Mouse (Mus musculus) cerebellum, adult 11-12 months (tissue): ENCODE results near the gene Tra2a.
A peak's percentile ranks its signal among the peaks of the same experiment; 100 is the strongest.
"Not testable (repeated sequence)": the region's sequence is repeated elsewhere in the genome, so short reads cannot be mapped to it uniquely, and the experiment has no call there.

Experiments used
- DNase-seq: peaks from one replicate; pipeline ENCODE4 v3.0.0; 2022

Tra2a gene

DNA sequence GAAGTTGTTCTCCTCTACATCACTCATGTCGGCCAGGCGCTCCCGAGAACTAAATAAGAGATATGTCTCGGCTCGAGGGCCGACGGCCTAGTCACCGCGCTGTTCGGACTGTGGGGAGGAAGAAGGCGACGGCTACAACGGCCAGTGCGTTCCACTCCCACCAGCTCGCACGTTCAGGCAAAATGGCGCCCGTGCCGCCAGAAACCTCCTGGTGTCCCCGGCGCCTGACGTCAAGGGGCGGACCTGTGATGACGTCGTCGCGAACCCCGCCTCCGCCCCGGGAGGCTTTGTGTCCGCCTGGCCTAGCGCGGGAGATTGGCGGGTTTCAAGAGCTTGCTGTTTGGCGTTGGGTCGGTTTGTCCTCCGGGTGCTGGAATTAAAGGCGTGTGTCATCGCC, at the start of gene Tra2a:
Tra2a (minus strand) TSS at position 187 of the 397 bp plus-strand sequence.
- peak; percentile 95 for DNase-seq

DNA sequence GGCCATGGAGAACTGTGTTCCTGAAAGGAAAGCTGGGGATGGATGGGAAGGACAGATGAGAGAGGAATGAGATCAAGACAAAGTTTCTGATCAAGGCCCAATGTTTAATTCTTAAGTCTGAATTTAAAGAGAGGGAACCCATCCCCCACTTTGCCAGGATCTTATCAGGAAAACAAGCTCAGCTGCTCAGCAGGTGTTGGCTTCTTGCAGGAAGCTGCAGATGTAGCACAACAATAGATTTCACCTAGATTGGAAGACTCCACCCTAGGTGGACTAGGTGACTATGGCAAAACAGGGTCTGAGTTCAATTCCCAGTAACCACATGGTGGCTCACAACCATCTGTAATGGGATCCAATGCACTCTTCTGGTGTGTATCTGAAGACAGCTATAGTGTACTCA, 34.5 kb upstream of the Tra2a start:
- DNase-seq: no peak

DNA sequence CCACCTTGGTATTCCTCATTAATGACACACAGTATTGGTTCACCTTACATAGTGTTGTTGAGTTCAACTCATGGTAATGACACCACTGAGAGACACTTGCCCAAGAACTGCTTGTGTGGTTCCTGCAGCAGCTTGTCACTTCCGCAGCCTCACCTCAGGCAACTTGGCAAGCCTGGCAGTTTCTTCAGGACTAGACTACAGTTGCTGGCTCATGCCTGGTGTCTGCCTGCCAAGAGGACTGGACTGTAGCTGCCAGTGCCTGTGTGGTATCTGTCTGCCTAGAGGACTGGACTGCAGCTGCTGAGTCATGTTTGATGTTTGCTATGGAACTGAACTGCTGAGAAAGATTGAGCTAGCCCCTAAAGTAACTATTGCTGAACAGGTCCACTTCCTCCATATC, 18.3 kb upstream of the Tra2a start:
- DNase-seq: no peak

DNA sequence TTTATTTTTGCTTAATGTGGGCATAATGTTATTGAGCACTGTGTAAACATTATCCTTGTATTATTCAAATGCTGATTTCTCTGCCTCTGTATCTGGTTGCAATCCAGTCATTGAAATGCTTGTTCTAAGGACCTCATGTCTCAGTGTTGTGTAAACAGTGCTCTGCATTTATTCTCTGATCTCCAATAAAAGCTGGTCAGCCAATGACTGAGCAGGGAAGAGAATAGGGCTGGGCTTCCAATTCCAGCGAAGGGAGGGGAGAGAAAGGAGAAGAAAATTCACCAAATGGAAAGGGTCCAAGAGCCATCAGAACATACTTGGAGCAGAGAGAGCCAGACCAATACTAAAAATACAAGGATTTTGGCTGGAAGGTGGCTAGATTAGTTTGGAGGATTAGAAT, 17.1 kb upstream of the Tra2a start:
- DNase-seq: no peak

DNA sequence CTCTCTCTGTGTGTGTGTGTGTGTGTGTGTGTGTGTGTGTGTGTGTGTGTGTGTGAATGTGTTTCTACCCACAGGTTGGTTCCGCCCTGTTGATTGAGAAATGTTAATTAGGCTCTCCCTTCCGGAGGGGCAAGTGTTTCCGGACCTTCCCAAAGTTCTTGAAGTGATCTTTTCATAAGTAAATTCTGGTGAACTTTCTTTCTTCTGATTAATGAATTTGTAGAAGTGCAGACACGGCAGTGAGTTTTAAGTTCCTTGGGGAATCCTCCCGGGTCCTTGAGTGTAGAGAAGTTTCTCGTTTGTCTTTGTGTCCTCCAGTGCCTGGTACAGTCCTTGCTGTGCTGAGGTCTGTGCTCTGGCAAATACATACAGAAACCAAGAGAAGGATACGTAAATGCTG, 11.5 kb upstream of the Tra2a start:
- DNase-seq: no peak

DNA sequence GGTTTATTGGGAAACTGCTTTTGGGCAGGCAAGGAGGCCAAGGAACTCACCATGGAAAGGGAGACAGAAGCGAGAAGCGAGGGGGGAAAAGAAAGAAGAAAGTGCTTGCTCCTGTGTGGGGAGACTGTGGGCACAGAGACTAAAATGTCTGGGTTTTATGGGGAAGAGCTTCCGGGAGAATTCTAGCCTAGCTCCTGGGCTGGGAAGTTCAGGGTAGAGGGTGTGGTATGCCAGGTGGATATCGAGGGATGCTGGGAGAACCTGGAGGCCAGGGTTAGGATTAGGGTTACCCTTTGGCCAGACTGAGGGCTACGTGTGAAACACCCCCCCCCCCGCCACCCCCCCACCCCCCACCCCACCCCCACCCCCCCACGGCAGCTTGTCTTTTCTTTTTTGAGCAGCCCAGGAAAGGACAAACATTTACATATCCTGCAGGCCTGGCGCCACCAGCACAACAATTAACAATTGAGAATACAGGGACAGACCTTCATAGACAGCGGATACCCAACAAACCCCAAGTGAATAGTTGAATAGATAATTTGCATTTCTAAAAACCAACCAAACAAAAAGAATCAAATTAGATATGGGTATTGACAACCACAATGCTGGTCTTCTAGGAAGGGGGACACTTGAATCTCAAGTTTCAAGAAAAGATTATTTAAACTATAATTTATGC, 10.7 kb upstream of the Tra2a start:
- no peak for DNase-seq

DNA sequence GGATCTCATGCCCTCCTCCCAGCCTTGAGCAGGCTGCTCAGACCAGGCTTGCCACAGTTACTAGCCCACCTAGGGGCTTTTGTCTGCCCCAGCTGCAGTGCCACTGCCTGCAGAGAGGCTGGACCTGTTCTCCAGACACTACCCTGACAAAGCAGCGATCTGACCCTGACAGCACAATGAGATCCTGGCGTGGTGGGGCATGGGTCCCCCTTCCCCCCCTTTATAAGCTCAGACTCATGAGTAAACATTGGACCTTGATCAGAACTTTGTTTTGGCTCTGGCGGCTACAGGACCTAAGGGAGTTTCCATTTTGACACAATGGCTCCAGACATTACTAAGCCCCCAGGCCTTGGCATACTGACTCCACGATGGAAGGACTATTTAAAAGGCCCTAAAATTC, 10.1 kb upstream of the Tra2a start:
- no peak for DNase-seq

DNA sequence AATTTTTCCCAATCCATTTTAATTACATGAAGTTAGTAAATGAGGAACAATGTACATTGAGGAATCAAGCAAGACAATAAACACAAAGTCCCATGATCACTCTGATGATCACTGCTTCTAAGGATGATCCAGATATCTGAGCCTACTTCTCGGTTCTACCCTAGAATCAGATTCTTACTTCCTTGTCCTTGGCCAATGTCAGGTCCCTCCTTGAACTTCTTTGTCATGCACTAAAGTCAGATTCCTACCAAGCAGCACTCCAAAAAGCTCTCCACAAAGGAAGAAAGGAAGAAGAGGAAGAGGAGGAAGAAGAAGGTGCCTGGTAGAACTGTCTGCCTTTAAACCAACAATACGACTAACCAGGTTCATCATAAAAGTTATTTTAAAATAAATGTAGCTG, 9.0 kb upstream of the Tra2a start:
- DNase-seq: no peak

DNA sequence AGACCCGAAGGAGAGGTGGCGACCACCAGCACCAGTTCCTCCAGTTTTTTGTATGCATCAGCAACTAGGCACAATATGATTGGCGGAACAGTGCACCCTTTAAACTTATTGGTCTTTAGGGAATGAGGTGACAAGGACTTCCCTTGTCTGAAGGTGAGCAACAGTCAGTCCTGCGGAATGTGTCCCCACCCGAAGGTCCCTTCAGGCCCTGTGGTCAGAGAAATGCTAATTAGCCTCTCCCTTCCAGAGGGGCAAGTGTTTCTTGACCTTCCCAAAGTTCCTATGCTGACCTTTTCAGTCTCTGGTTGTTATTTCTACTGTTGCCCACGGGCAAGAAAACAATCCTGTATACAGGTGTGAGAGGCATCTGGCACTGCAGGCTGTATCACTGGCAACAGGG, 8.0 kb upstream of the Tra2a start:
- DNase-seq: no peak

DNA sequence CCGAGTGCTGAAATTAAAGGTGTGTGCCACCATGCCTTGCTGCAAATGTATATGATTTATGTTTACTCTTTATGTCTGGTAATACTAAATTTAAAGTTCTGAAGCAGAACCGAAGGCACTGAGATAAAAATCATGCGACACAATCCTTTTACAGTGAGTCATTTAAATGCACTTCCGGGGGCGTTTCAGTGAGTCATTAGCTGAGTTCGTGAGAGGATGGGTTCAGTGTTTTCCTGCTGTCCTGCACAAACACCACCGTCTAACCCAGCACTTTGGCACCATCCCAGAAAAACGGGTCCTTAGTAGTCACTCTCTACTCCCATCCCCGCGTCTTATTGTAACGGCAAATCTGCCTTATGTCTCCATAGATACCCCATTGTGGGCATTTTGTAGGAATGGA, 6.1 kb upstream of the Tra2a start:
- DNase-seq: no peak

DNA sequence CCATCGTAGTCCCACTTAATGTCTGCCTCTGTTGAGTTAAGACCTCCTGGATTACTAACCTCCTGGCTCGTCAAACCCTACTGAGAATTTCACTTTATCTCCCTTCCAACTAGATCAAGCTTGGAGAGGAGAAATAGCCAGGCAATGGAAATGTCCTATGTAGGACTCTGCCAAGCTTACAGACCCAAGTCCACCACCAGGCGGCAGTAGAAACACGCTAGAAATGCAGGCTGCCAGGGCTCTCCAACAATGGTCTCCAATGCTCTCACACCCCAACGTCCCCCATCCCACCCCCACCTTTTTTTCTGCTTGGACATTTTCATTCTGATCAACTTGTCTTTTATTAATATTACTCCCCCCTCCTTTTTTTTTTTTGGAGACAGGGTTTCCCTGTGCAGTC, 5.4 kb upstream of the Tra2a start:
- peak; percentile 36 for DNase-seq

DNA sequence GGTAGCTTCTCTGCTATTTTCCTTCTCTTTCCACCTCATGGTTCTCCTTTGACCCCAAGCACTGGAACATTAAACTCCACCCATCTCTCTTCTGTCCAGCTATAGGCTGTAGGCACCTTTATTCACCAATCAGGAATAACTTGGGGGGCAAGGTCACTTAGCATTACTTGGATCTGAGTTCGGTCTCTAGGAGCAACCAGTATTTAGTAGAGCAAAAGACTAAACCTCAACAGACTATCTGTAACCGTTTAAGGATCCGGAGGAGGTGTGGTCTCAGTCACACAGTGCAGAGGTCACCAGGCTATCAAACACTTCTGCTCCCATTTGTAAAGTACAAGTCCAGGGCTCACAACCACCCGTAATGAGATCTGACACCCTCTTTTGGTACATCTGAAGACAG, 3.9 kb upstream of the Tra2a start:
- no peak for DNase-seq

DNA sequence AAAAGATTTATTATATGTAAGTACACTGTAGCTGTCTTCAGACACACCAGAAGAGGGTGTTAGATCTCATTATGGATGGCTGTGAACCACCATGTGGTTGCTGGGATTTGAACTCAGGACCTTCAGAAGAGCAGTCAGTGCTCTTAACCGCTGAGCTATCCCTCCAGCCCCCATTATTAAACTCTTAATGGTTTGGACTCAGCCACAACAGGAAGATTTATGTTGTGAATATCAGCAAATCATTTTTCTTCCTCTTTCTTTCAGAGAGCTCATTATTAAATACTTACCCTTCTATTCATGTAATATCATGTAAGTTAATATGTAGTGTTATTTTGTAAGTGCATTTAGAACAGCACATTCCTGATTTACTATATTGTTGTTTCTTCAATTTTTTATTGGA, 1.4 kb upstream of the Tra2a start:
- not testable (repeated sequence) for DNase-seq

DNA sequence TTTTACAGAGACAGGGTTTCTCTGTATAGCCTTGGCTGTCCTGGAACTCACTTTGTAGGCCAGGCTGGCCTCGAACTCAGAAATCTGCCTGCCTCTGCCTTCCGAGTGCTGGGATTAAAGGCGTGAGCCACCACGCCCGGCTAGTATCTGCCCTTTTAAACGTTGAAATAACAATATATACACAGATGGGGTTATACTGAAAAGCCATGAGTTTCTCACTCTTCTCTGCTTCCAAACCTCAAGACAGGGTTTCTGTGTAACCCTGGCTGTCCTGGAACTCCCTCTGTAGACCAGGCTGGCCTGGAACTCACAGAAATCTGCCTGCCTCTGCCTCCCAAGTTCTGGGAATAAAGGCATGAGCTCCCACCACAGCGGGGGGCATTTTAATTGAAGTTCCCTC, 613 bp upstream of the Tra2a start:
- peak; percentile 44 for DNase-seq

DNA sequence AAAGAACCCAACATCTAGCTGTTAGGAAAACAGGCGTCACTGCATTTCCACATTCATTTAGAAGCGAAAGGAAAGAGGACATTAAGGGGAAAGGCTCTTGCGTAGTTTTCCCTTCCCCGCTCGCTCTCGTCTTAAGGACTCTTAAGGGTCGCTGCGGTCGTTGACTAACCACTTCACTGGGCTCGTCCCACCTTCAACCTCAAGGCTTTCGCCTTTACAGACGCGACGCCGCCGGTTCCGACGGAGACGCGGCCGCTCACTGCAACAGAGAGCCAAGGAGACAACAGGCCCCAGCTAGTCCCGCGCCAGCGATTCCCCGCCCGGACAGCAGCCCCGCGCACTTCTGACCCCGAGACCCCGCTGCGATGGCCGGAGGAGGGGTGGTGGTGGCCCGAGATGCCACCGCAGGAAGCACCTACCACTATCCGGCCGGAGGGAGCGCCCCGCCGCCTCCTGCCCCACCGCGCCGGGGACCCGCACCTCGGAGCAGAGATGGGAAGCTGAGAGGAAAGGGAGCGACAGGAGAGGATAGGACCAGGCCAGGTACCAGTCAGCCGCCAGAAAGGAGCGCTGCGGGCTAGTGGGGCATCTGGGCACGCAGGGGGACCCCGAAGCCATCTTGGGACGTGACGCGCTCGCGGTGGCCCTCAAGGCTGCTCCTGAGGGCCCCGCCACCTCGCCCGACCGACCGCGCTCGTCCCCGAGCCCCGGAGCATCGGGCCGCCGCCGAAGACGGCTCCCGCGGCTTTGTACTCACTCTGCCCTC, 569 bp downstream of the Tra2a start:
- no peak for DNase-seq

DNA sequence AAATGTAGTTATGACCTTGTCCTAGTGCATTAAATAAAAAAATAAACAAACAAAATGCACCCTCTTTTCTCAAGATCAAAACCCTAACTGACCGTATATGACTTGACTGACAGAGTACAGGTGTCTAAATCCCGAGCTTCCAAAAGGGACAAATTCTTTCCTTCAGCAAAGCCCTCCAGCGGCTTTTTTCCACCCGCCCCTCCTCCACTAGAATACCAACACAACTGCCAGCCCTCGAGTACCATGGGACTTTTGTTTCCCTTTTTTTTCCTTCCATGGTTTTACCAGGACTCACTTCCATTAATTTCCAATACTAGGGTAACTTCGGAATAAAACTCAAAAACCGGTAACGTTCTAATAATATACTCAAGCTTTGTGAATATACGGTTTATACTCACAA, 1.4 kb downstream of the Tra2a start:
- DNase-seq: no peak

DNA sequence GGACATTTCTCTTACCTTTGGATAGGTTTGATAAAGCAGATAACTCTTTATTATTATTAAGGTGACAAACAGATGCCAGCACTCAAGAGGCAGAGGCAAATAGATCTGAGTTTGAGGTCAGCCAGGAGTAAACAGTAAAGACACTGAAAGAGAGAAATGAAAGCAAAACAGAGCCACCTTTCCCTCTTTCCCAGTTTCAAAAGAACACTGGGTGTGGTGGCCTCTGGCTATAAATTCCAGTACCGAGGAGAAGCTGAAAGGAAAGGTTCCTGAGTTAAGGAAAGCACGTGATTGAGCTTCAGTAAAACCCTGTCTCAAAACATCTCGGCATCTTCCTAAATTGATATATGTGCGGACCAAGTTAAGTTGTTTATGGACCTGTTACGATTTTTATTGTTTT, 4.1 kb downstream of the Tra2a start:
- DNase-seq: no peak

DNA sequence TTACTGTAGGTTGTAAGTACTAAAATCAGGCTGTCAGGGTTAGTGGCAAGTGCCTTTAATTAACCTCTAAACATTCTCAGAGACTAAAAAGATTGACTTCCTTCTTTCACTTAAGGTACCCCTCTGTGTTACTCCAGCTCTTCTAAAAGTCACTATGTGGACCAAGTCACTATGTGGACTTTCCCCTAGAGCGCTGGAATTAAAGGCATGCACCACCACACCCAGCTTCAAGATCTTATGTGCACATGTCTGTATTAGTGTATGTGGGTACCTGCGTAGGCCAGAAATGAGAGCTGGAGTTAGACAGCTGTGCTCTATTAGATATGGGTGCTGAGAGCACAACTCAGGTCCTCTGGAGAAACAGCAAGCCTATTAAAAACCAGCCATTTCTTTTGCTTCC, 6.0 kb downstream of the Tra2a start:
- DNase-seq: no peak

DNA sequence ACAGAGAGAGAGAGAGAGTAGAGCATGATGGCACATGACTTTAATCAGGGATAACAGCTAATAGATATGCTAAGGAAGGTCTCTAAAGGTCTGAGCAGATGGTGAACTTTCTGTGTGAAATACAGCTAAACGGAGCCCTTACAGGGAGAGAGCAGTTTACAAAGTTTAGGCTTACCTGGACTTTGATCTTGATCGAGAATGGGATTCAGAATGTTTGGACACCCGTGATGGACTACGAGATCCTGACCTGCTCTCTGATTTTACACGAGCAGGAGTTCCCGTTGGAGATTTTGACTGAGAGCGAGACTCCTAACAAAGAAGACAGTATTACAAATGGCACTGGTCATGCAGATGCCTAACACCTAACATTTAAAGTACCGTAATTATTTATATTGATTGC, 11.6 kb downstream of the Tra2a start:
- no peak for DNase-seq

DNA sequence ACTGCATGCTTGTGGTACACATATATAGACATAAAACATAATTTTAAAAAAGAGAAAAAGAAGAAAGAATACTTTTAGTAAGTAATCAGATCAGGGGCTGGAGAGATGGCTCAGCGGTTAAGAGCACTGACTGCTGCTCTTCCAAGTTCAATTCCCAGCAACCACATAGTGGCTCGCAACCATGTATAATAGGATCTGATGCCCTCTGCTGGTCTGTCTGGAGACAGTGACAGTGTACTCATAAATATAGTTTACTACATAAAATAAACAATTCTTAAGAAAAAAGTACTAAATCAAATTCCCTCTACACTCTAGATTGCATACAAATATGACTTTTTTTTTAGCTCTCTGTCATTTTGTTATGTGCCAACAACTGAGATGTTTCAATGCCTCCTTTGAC, 12.6 kb downstream of the Tra2a start:
- DNase-seq: no peak

DNA sequence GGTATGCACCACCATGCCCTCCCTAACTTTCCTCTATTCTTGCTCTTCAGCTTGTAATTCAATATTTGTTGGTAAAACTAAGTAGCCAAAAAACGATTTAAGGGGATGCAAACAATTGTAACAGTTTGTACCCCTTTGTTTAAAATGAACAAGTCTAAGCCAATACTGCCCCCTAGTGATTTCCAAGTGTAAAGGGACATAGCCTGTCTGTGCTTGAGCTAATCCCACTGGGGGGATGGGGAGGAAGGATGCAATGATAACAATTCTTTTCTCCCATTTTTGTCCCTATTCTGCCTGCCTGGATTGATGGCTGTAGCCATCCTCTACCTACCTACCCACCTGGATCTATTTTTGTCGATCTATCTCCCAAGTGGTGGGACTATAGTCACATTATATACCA, 16.6 kb downstream of the Tra2a start:
- DNase-seq: no peak

DNA sequence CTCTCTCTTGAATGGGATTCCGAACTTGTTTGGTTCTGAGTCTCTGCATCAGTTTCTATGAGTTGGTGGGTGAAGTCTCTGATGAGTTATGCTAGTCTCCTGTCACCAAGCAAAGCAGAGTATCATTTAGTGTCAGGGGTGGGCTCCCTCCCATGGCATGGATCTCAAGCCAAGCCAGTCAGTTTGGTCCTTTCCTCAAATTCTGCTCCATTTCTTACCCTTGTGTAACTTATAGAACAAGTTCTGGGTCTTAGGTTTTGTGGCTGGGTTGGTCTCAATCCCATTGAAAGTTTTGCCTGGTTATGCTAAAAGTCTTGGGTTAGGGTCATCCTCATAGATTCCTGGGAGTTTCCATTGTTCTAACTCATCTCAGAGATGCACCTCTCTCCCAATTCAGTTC, 21.5 kb downstream of the Tra2a start:
- DNase-seq: no peak

DNA sequence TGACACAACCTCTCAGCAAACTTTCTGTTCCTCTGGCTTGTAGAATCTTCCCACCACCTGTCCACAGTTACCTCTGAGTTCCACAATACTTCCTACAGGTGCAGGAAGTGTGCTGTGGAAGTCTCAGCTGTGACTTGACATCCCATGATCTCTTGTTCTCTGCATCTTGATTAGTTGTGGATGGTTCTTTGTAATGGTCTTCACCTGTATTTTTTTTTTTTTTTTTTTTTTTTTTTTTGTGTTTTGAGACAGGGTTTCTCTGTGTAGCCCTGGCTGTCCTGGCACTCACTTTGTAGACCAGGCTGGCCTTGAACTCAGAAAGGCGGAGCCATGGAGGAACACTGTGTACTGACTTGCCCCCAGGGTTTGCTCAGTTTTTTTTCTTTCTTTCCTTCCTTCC, 22.3 kb downstream of the Tra2a start:
- DNase-seq: no peak

DNA sequence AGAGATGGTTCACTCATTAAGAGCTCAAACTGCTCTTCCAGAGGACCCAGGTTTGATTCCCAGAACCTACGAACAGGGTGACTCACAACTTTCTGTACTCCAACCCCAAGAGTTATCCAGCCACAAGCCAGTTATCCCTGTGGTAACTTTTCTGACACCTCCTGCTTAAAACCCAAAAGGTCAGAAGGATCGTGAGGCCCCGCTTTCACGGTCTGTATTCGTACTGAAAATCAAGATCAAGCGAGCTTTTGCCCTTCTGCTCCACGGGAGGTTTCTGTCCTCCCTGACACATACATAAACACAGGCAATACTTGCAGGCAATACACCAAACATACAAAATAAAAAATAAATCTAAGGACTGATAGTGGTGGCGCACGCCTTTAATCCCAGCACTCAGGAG, 27.5 kb downstream of the Tra2a start:
- peak; percentile 98 for DNase-seq

DNA sequence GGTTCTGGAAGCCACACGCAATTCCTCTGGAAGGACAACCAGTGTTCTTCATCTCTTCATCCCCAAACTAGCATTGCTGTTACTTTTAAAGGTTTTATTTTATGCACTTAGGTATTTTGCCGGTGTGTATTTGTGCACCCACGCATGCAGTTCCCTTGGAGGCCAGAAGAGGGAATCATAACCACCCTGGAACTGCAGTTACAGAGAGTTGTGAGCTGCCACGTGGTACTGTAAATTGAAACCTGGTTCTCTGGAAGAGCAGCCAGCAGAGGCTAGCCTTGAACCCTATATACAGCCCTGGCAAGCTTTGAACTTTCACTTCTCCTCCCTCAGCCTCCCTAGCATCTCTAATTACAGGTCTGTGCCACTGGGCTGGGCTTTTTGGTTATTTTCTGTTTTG, 30.5 kb downstream of the Tra2a start:
- DNase-seq: no peak
